Mouse (Mus musculus) midbrain, embryonic 10.5 days (tissue): ENCODE measurements around the gene Spocd1. TPM values are rescaled to one million over a fixed set of nuclear protein-coding genes. Genes with fewer than 3 reads are reported as not detected.
A peak's percentile ranks its signal among the peaks of the same experiment; 100 is the strongest.
"Not testable (repeated sequence)": the region's sequence is repeated elsewhere in the genome, so short reads cannot be mapped to it uniquely, and the experiment has no call there.

Experiments
- DNase-seq: peaks from one replicate; pipeline ENCODE4 v3.0.0-alpha.2; 2017; ENCODE audit warnings: low spot score
- H3K27ac ChIP-seq: fragments of 300-500 bp; sonication (generic); replicated peaks from 2 replicates; pipeline ENCODE4 v1.5.1; 2016; ENCODE audit warnings: mild to moderate bottlenecking
- H3K27me3 ChIP-seq: fragments of 300-500 bp; sonication (generic); 2 replicates; pipeline ENCODE4 v1.6.1; 2016; ENCODE audit warnings: low read depth, mild to moderate bottlenecking; ENCODE audit not compliant: poor library complexity, severe bottlenecking
- H3K36me3 ChIP-seq: fragments of 300-500 bp; sonication (generic); 2 replicates; pipeline ENCODE4 v1.6.1; 2016; ENCODE audit warnings: mild to moderate bottlenecking, moderate library complexity
- H3K4me1 ChIP-seq: fragments of 300-500 bp; sonication (generic); 2 replicates; pipeline ENCODE4 v1.6.1; 2016
- H3K4me3 ChIP-seq: fragments of 300-500 bp; sonication (generic); 2 replicates; pipeline ENCODE4 v1.5.1; 2016; ENCODE audit warnings: mild to moderate bottlenecking, moderate library complexity
- H3K9me3 ChIP-seq: fragments of 300-500 bp; sonication (generic); replicated peaks from 2 replicates; pipeline ENCODE4 v1.6.1; 2016; ENCODE audit warnings: mild to moderate bottlenecking
- WGBS: fragments of 180-500 bp; shearing (Covaris S2); methylation state at CpG from one replicate; pipeline ENCODE4 v1.1.7; 2016; 5-methylcytosine and 5-hydroxymethylcytosine counted together
- polyA plus RNA-seq: library from polyadenylated mRNA; unstranded; fragments of >200 nt; fragmentation: Nextera tagmentation; extraction: Ambion mirVana; gene quantifications from 2 replicates; pipeline ENCODE4 v1.2.1, GENCODE M21; 2016

Gene Spocd1
- not detected in 2 replicates for polyA plus RNA-seq

DNA sequence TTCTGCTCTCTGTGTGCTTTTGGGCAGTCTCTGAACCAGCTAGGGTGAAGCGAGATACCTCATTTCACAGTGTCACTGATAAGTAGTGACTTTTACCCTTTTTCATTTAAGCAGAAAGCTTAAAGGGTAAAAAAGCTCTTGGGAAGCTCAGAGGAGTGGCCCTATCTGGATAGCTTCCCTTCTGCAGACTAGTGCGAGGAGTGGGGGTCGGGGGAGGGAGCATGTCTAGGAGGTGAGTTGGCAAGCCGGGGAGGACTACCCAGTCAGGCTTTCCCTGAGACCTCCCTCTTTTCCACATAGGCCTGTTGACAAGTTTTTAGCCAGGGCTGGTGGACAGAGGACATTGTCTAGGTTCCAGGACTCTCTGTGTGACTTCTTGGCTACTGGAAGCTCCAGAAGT lies at the start of gene Spocd1:
Gene Spocd1, plus strand, starts transcription at position 301 of the 400 bp plus-strand sequence.
- Histone ChIP-seq H3K4me3 (peak within 1 kb of the TSS; percentile 42), H3K4me1 (peaks cover 17% of the 10 kb centered on the region), H3K9me3 (no peaks in the 10 kb centered on the region; the same call in 1 of the 2 replicates), H3K27ac (no peak within 1 kb of the TSS), H3K27me3 (no peaks in the 10 kb centered on the region; the same call in 1 of the 2 replicates), H3K36me3 (no peaks in the 10 kb centered on the region)
- 43% methylated on average over 4 of the region's 4 CpGs for WGBS
- DNase-seq, result no peak

DNA sequence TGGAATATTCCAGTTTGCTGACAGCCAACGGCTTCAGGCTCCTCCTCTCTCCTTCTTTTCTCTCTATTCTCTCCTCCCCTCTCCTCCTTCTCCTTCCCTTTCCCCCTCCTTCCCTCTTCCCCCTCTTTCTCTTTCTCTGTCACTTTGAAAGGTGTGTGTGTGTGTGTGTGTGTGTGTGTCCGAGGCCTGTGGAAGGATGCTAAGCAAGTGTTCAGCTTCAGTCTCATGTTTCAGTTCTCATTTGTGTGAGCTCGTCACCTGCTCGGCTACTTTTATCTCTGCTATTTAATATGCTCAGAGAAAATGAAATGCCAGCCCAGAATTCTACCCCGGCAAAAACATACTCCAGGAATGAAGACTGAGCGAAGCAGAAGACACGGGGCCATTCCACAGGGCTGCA lies 48.4 kb upstream of the Spocd1 start:
- 88% methylated on average over 7 of the region's 7 CpGs for WGBS
- Histone ChIP-seq H3K36me3 (no peaks in the 10 kb centered on the region), H3K4me3 (no peak overlapping the region), H3K4me1 (peaks cover 55% of the 10 kb centered on the region), H3K27ac (no peak overlapping the region), H3K27me3 (no peaks in the 10 kb centered on the region), H3K9me3 (no peaks in the 10 kb centered on the region)
- no peak for DNase-seq

DNA sequence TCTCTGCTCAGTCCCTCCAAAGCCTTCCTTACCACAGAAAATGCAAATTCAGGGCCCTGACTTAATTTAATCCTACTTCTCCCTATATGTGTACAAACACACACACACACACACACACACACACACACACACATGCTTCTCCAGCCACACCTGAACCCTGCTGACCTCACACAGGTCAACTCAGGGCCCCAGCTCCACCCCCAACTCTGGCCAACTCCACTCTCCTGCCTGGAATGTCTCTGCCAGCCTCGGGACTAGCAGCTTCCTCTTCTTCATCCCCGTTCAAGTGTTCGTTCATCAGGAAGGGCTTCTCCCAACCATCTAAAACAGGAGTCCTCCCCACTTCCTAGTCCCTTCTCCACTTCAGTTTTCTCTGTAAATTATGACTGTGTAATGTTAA lies 47.4 kb upstream of the Spocd1 start:
- Histone ChIP-seq H3K9me3 (no peaks in the 10 kb centered on the region), H3K27me3 (no peaks in the 10 kb centered on the region), H3K36me3 (no peaks in the 10 kb centered on the region), H3K27ac (no peak overlapping the region; the same call in 1 of the 2 replicates), H3K4me3 (no peak overlapping the region), H3K4me1 (peaks cover 54% of the 10 kb centered on the region)
- WGBS, result 38% methylated on average over 3 of the region's 3 CpGs
- no peak for DNase-seq

DNA sequence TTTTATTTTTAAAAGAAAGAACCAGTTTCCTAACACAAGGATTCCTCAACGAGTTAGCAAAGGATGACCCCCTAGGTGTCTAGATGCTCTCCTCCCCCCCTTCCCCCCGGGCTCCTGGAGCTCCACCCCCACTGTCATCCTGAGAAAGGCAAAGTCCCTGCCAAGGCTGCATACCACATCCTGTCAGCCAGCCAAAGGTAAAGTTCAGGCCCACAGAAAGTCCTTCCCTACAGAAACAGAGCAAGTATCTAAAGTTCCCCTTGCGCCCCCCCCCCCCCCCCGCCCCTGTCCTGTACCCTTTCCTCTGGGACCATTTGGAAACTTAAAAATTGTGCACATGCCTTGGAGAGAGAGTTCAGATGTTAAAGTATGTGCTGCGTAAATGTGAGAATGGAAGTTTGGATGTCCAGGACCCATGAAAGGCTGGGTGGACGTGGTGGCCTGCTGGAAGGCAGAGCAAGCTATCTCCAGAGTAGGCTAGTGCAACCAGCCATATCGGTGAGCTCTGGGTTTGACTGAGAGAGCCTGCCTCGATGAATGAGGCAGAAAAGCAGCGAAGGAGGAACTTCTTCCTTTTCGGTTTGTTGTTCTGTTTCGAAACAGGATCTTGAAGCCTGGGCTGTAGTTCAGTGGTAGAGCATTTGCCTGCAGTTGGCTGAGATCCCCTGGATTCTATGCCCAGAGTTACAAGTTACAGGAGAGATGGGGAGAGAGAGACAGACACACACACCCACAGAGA lies 46.3 kb upstream of the Spocd1 start:
- Histone ChIP-seq H3K4me1 (peaks cover 43% of the 10 kb centered on the region), H3K9me3 (no peaks in the 10 kb centered on the region), H3K27me3 (no peaks in the 10 kb centered on the region), H3K4me3 (no peak overlapping the region), H3K36me3 (no peaks in the 10 kb centered on the region), H3K27ac (peak overlapping the region; percentile 85)
- DNase-seq, result peak; percentile 25
- 37% methylated on average over 11 of the region's 11 CpGs for WGBS

DNA sequence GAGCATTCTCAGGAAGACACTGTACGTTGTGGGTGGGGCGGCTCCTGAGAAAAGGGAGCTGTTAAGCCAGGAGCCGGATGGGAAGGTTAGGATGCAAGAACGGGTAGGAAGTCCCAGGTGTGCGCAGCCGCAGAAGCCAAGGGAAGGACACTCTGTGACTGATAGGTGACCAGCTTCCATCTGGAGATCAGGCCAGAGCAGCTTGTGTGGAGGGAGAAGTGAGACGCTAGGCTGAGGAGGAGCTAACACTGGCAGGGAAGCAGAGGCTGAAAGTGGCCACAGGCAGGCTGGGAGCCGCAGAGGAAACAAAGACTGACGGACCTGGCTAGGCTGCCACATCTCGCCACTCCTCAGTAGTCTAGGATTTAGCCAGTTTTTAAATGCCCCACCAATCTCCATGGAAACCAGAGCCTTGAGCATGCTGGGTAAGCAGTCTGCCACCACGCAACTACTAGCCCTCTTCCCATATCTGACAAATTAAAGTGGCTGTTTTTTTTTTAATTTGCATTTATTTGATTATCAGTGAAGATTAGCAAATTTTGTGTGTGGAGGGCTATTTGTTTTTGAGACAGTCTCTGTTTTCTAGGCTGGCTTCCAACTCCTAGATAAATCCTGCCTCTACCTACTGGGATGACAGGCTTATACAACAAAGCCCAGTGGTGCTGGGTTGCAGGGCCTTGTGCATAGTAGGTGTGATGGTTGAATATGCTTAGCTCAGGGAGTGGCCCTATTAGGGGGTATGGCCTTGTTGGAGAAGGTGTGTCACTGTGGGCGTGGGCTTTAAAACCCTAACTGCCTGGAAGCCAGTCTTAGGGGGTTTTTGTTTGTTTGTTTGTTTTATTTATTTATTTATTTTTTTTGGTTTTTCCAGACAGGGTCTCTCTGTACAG lies 44.8 kb upstream of the Spocd1 start:
- Histone ChIP-seq H3K9me3 (no peaks in the 10 kb centered on the region), H3K27me3 (no peaks in the 10 kb centered on the region), H3K4me3 (peak overlapping the region; percentile 14; the same call in 1 of the 2 replicates), H3K27ac (peak overlapping the region; percentile 85), H3K4me1 (peaks cover 34% of the 10 kb centered on the region), H3K36me3 (no peaks in the 10 kb centered on the region)
- peak; percentile 59 for DNase-seq
- WGBS, result 56% methylated on average over 12 of the region's 12 CpGs

DNA sequence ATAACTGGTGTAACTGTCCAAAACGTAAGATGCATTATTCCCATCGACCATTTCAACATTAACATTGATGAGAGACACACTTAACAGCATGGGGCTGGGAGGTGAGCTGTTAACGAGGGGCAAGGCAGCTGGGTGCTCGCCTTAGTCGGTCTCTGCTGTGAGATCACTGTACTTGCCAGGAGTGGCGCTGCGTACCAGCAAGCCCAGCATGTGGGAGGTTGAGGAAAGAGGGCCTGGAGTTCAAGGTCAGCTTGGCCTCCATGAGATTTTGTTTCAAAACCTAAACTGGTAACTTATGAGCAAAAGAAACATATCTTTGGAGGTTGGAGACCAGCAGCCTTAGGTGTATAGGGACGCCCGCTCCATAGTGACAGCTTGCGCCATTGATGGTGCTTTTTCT lies 39.4 kb upstream of the Spocd1 start:
- Histone ChIP-seq H3K4me3 (no peak overlapping the region), H3K27me3 (no peaks in the 10 kb centered on the region), H3K9me3 (no peaks in the 10 kb centered on the region), H3K27ac (no peak overlapping the region), H3K36me3 (no peaks in the 10 kb centered on the region), H3K4me1 (peaks cover under 1% of the 10 kb centered on the region; the same call in 1 of the 2 replicates)
- 87% methylated on average over 10 of the region's 10 CpGs for WGBS
- no peak for DNase-seq

DNA sequence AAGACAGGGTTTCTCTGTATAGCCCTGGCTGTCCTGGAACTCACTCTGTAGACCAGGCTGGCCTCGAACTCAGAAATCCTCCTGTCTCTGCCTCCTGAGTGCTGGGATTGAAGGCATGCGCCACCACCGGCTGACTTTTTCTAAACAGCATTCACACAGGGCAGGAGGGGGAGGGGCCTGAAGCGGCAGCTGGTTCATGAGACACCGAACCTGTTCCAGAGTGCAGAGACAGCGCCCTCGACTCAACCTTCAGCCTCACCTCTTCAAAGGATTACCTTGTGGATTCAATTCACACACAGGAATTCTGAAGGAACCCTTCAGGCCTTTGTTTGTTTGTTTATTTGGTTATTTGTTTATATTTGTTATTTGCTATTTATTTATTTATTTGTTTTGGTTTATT lies 39.0 kb upstream of the Spocd1 start:
- Histone ChIP-seq H3K4me3 (no peak overlapping the region), H3K27ac (no peak overlapping the region), H3K36me3 (no peaks in the 10 kb centered on the region), H3K27me3 (no peaks in the 10 kb centered on the region), H3K9me3 (no peaks in the 10 kb centered on the region), H3K4me1 (no peaks in the 10 kb centered on the region)
- 90% methylated on average over 7 of the region's 7 CpGs for WGBS
- no peak for DNase-seq

DNA sequence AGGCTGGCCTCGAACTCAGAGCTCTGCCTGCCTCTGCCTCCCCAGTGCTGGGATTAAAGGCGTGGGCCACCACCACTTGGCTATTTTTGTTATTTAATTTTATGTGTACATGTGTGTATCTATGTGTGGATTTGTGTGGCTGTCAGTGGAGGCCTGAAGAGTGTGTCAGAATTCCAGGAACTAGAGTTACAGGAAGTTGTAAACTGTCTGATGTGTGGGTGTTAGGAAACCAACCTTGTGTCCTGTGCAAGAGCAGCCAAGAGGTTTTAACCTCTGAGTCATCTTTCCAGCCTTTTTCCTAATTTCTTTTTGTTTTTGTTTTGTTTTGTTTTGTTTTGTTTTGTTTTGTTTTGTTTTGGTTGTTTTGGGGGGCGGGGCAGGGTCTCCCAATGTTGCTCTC lies 34.2 kb upstream of the Spocd1 start:
- Histone ChIP-seq H3K9me3 (0 out of 2 replicates have a peak, but pooled peaks cover 3% of the 10 kb centered on the region), H3K36me3 (no peaks in the 10 kb centered on the region), H3K4me1 (no peaks in the 10 kb centered on the region), H3K27me3 (no peaks in the 10 kb centered on the region), H3K27ac (no peak overlapping the region), H3K4me3 (no peak overlapping the region)
- WGBS, result 92% methylated on average over 3 of the region's 3 CpGs
- DNase-seq, result no peak

DNA sequence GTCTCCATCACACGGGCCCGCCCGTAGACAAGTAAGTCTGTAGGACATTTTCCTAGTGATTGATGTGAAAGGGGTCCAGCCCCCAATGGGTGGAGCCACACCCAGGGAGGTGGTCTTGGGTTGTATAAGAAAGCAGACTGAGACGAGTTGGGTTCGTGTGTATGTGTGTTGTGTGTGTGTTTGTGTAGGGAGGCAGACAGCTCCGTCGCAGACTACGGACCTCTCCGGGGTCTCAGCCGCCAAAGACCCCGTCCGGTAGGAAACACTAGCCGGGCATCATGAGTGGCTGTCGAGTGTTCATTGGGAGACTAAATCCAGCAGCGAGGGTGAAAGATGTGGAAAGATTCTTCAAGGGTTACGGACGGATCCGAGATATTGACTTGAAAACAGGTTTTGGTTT lies 30.2 kb upstream of the Spocd1 start:
- 95% methylated on average over 18 of the region's 18 CpGs for WGBS
- H3K4me3 ChIP-seq, H3K27ac ChIP-seq, H3K27me3 ChIP-seq, H3K36me3 ChIP-seq, H3K9me3 ChIP-seq, H3K4me1 ChIP-seq, DNase-seq: not testable (repeated sequence)

DNA sequence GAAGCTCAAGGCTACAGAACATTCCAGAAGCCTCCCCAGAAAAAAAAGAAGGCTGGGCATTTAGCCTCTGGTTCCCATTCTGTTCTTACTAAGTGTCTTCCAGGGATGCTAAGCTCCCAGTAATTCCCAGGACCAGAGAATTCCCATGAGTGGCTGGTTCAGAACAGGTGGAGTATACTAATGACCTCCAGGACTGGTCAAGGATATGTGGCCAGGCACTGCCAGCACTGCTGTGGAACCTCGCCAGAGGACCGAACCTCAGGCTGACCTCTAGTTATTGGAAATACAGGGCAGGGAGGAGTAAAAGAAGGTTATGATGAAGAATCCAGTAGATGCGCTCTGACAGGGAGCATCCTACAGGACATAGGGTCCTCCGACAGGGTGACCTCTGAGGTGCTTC lies 26.7 kb upstream of the Spocd1 start:
- 85% methylated on average over 4 of the region's 4 CpGs for WGBS
- 0 out of 2 replicates have a peak, but pooled peaks cover 3% of the 10 kb centered on the region for H3K9me3 ChIP-seq
- DNase-seq, result no peak
- no peaks in the 10 kb centered on the region for H3K36me3 ChIP-seq
- H3K27ac ChIP-seq, result no peak overlapping the region
- H3K27me3 ChIP-seq, result no peaks in the 10 kb centered on the region
- H3K4me1 ChIP-seq, result peaks cover 6% of the 10 kb centered on the region; the same call in 1 of the 2 replicates
- H3K4me3 ChIP-seq, result no peak overlapping the region

DNA sequence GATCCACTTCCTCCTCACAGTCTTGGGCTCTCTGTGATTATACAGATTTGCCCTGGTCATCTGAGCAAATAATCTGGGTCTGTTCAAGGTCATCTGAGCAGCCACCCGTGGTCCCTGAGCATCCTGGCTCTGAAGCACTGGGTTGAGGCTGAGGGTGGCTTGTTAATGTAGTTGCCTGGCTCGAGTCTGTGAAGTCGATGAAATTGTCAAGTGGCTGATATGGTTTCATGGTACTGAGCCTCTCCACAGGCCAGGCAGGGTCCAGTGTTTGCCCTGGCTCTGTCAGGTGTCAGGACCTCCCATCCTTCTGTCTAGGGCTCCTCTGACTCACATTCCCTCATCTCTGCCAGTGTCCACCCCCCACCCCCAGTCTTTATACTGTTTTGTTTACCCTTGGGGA lies 25.5 kb upstream of the Spocd1 start:
- 69% methylated on average over 3 of the region's 3 CpGs for WGBS
- H3K27ac ChIP-seq, result no peak overlapping the region
- no peak for DNase-seq
- no peaks in the 10 kb centered on the region for H3K36me3 ChIP-seq
- no peak overlapping the region for H3K4me3 ChIP-seq
- peaks cover 6% of the 10 kb centered on the region; the same call in 1 of the 2 replicates for H3K4me1 ChIP-seq
- H3K9me3 ChIP-seq, result 0 out of 2 replicates have a peak, but pooled peaks cover 2% of the 10 kb centered on the region
- no peaks in the 10 kb centered on the region for H3K27me3 ChIP-seq

DNA sequence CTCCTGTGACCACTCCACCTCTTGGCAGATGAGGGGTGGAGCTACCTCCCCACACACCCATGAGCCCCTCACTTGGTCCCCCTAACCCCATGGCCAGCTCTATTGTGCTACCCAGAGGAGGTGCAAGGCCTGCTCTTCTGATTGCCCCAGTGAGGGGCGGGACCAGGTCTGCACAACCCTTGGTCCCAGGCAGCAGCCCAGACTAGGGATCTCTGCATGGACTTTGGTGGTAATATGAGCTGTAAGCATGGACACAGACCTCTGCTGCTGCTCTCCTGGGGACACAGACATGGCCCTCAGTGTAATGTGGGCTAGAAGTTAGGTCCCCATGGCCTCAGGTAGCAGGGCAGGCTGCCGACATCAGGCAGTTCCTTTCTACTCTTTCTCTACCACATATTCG lies 24.0 kb upstream of the Spocd1 start:
- WGBS, result 78% methylated on average over 3 of the region's 3 CpGs
- no peak for DNase-seq
- peaks cover 6% of the 10 kb centered on the region; the same call in 1 of the 2 replicates for H3K4me1 ChIP-seq
- H3K27me3 ChIP-seq, result no peaks in the 10 kb centered on the region
- H3K9me3 ChIP-seq, result no peaks in the 10 kb centered on the region
- no peak overlapping the region for H3K4me3 ChIP-seq
- H3K27ac ChIP-seq, result no peak overlapping the region
- H3K36me3 ChIP-seq, result no peaks in the 10 kb centered on the region

DNA sequence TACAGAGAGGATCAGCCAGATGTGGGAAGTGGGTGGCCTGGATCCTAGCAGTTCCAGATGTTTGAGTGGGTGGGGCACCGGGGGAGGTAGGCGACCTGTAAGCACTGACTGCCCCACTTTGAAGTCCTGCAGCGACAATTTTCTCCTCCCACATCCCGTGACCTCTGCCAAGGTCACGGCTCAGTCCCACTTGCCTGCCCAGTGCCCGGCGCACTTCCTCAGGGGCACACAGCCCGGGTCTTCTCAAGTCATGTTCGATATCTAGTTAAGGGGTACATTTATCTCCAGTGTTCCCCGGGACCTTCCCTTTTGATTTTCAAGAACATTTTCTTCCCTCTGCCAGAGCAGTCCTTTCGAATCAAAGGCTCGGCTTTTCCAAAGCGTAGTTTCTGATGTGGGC lies 23.0 kb upstream of the Spocd1 start:
- no peak for DNase-seq
- no peaks in the 10 kb centered on the region for H3K9me3 ChIP-seq
- no peak overlapping the region for H3K4me3 ChIP-seq
- no peaks in the 10 kb centered on the region for H3K36me3 ChIP-seq
- no peaks in the 10 kb centered on the region for H3K27me3 ChIP-seq
- H3K27ac ChIP-seq, result no peak overlapping the region
- peaks cover 6% of the 10 kb centered on the region; the same call in 1 of the 2 replicates for H3K4me1 ChIP-seq
- 75% methylated on average over 13 of the region's 13 CpGs for whole genome bisulfite sequencing
